13 mouse cellular contexts compared by ENCODE assay signal in the genomic region with DNA sequence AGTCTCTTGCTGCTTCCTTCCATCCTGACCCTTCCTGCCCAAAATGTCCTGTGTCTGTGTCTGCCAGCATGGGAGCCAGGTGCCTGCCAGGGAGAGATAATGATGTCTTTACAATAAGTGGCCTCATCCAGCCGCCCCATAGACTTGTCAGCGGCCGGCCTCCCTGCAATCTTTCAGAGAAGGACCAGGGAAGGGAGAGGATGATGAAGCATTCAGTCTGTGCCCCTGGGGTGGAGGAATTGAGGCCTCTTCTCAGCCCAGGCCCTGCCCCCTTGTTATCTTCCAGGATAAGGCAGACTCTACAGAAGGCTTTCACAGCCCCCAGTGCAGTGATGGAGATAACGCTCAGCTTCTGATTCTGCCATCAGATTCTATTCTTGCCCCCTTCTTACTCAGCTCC. TPM values are rescaled to one million over a fixed set of nuclear protein-coding genes. Genes with fewer than 3 reads are reported as not detected.
A peak's percentile ranks its signal among the peaks of the same experiment; 100 is the strongest.
DNase-seq lines count a peak whose midpoint lies in the region; ATAC-seq and TF ChIP-seq lines count a peak whose summit lies in the region.
"Had no signal": no experiment of that assay in that cellular context is flagged by ENCODE, and none has a peak within 500 bp of the region (broad histone marks: within the 10 kb centered on the region; RNA-seq: fewer than 3 reads in every experiment).

No protein-coding gene starts in this region.

- H3K4me1 ChIP-seq in megakaryocyte, embryonic 14.5 days: peaks cover 100% of the 10 kb centered on the region
- H3K4me1 ChIP-seq in erythroblast, embryonic 14.5 days (ENCODE audit: control insufficient read depth): peaks cover 79% of the 10 kb centered on the region
- peaks cover 47% of the 10 kb centered on the region for H3K4me1 ChIP-seq in liver, embryonic 16.5 days (ENCODE audit: control insufficient read depth, low read depth, low read length)

- no peak for ATAC-seq in megakaryocyte, adult 5-6 weeks (ENCODE audit: poor library complexity, severe bottlenecking)
- ATAC-seq in liver, embryonic 16.5 days (ENCODE audit: low read depth): peak; percentile 96

- no peak for TF ChIP-seq CTCF in layer of hippocampus, adult 2 months (conservative IDR thresholded peaks at IDR 0.05)

- peak overlapping the region; percentile 24; the same call in 1 of the 2 replicates for H3K9ac ChIP-seq in liver, embryonic 16.5 days (ENCODE audit: low read depth, low read length)

- no peaks in the 10 kb centered on the region for H3K9me3 ChIP-seq in megakaryocyte, embryonic 14.5 days
- H3K9me3 ChIP-seq in erythroblast, embryonic 14.5 days (ENCODE audit: control insufficient read depth, low read length): no peaks in the 10 kb centered on the region
- H3K9me3 ChIP-seq in liver, embryonic 16.5 days (replicated peaks; ENCODE audit: control insufficient read depth, low read length): no peaks in the 10 kb centered on the region

- no peaks in the 10 kb centered on the region for H3K27me3 ChIP-seq in megakaryocyte, embryonic 14.5 days (replicated peaks)
- H3K27me3 ChIP-seq in erythroblast, embryonic 14.5 days (ENCODE audit: control insufficient read depth): no peaks in the 10 kb centered on the region
- H3K27me3 ChIP-seq in liver, embryonic 16.5 days (ENCODE audit: control insufficient read depth, insufficient read depth, low read depth, low read length): no peaks in the 10 kb centered on the region

- peak overlapping the region; percentile 39 for H3K4me2 ChIP-seq in liver, embryonic 16.5 days (ENCODE audit: low read depth, low read length)

- peaks cover 100% of the 10 kb centered on the region for H3K36me3 ChIP-seq in megakaryocyte, embryonic 14.5 days (replicated peaks; ENCODE audit: low read length)
- peaks cover 100% of the 10 kb centered on the region for H3K36me3 ChIP-seq in erythroblast, embryonic 14.5 days (ENCODE audit: control insufficient read depth)
- peaks cover 34% of the 10 kb centered on the region for H3K36me3 ChIP-seq in liver, embryonic 16.5 days (ENCODE audit: control insufficient read depth, insufficient read depth)

- 33% methylated on average over 4 of the region's 4 CpGs for WGBS in liver, embryonic 16.5 days (ENCODE audit: insufficient replicate concordance)

- peak; percentile 47 to 68 for DNase-seq in spleen, postnatal 4 days (ENCODE audit: low spot score in 2 of 2)
- DNase-seq in layer of hippocampus, adult 2 months (ENCODE audit: low spot score in 2 of 2): no peak
- no peak for DNase-seq in layer of hippocampus, adult 18-20 months (ENCODE audit: low spot score in 2 of 2)
- no peak for DNase-seq in cerebellum, postnatal 4 days (ENCODE audit: low spot score in 2 of 2)
- DNase-seq: cerebellum, adult 11-12 months; thymus, postnatal 36 days had no signal

- peak overlapping the region; percentile 69 for H3K4me3 ChIP-seq in megakaryocyte, embryonic 14.5 days (replicated peaks)
- H3K4me3 ChIP-seq in erythroblast, embryonic 14.5 days (replicated peaks): peak overlapping the region; percentile 17
- no peak overlapping the region for H3K4me3 ChIP-seq in liver, embryonic 16.5 days (ENCODE audit: low read depth, low read length)
- H3K4me3 ChIP-seq in layer of hippocampus, adult 2 months: no peak overlapping the region
- H3K4me3 ChIP-seq: myocyte had no signal

- peak overlapping the region; percentile 81 for H3K27ac ChIP-seq in liver, embryonic 16.5 days (ENCODE audit: low read length)
- H3K27ac ChIP-seq in layer of hippocampus, adult 2 months: no peak overlapping the region
- H3K27ac ChIP-seq: kidney, postnatal 0 days had no signal

RNA-seq across cellular contexts. Expression of gene Mknk1, which starts 17.3 kb away (rescaled TPM):
- 293 and 361 TPM in 2 replicates for polyA plus RNA-seq in megakaryocyte, embryonic 14.5 days (2012; ENCODE audit: insufficient read depth, low replicate concordance)
- 45.8 and 48.6 TPM in 2 replicates for total RNA-seq in megakaryocyte, adult 5-6 weeks (2015)
- total RNA-seq in megakaryocyte, adult 5-6 weeks (2017): 103 and 116 TPM in 2 replicates
- polyA plus RNA-seq in erythroblast, embryonic 14.5 days (2012): 7.1 and 8.0 TPM in 2 replicates
- 30.7 and 30.9 TPM in 2 replicates for polyA plus RNA-seq in liver, embryonic 16.5 days (2015; fragmentation: Nextera tagmentation; extraction: Ambion mirVana)
- 10 to 100 TPM; 49.5 to 55.6 TPM for total RNA-seq in layer of hippocampus, adult 2 months (2021)
- 10 to 100 TPM; 40.4 to 45.2 TPM for total RNA-seq in layer of hippocampus, adult 18-20 months (2021)

RNA-seq across cellular contexts. Expression of gene Kncn, which starts 27.9 kb away (rescaled TPM):
- 0.29 TPM in 1 of 2 replicates, not detected in the other for polyA plus RNA-seq in megakaryocyte, embryonic 14.5 days (2012; ENCODE audit: insufficient read depth, low replicate concordance)
- not detected in 2 replicates for total RNA-seq in megakaryocyte, adult 5-6 weeks (2015)
- total RNA-seq in megakaryocyte, adult 5-6 weeks (2017): not detected in 2 replicates
- 0.02 TPM in 1 of 2 replicates, not detected in the other for polyA plus RNA-seq in erythroblast, embryonic 14.5 days (2012)
- not detected in 2 replicates for polyA plus RNA-seq in liver, embryonic 16.5 days (2015; fragmentation: Nextera tagmentation; extraction: Ambion mirVana)
- under 1 TPM; 0.41 to 0.42 TPM for total RNA-seq in layer of hippocampus, adult 2 months (2021)
- under 1 TPM in 1 of 2 experiments, not detected in 1; 0.30 TPM for total RNA-seq in layer of hippocampus, adult 18-20 months (2021)
- polyA plus RNA-seq: heart, embryonic 14.5 days; myocyte had no signal

RNA-seq across cellular contexts. Expression of gene Mob3c, which starts 28.4 kb away (rescaled TPM):
- 19.3 and 30.2 TPM in 2 replicates for polyA plus RNA-seq in megakaryocyte, embryonic 14.5 days (2012; ENCODE audit: insufficient read depth, low replicate concordance)
- 6.2 and 8.3 TPM in 2 replicates for total RNA-seq in megakaryocyte, adult 5-6 weeks (2015)
- 9.6 and 10.2 TPM in 2 replicates for total RNA-seq in megakaryocyte, adult 5-6 weeks (2017)
- polyA plus RNA-seq in erythroblast, embryonic 14.5 days (2012): 0.55 and 1.0 TPM in 2 replicates
- polyA plus RNA-seq in liver, embryonic 16.5 days (2015; fragmentation: Nextera tagmentation; extraction: Ambion mirVana): 7.8 and 10.2 TPM in 2 replicates
- 1 to 10 TPM; 4.8 to 5.0 TPM for total RNA-seq in layer of hippocampus, adult 2 months (2021)
- 1 to 10 TPM; 4.0 to 6.5 TPM for total RNA-seq in layer of hippocampus, adult 18-20 months (2021)

RNA-seq across cellular contexts. Expression of gene 6430628N08Rik, which starts 34.2 kb away (rescaled TPM):
- polyA plus RNA-seq in megakaryocyte, embryonic 14.5 days (2012; ENCODE audit: insufficient read depth, low replicate concordance): 0.16 TPM in 1 of 2 replicates, not detected in the other
- total RNA-seq in megakaryocyte, adult 5-6 weeks (2015): not detected in 2 replicates
- not detected in 2 replicates for total RNA-seq in megakaryocyte, adult 5-6 weeks (2017)
- not detected in 2 replicates for polyA plus RNA-seq in erythroblast, embryonic 14.5 days (2012)
- polyA plus RNA-seq in liver, embryonic 16.5 days (2015; fragmentation: Nextera tagmentation; extraction: Ambion mirVana): not detected in 2 replicates
- not detected for total RNA-seq in layer of hippocampus, adult 2 months (2021)
- total RNA-seq in layer of hippocampus, adult 18-20 months (2021): under 1 TPM in 1 of 2 experiments, not detected in 1; 0.20 TPM
- polyA plus RNA-seq: heart, embryonic 14.5 days; kidney, postnatal 0 days; myocyte had no signal

Comparison
In these comparisons a context has a peak if more than half of its experiments do, and no peak if none do; other contexts are left out.
1. H3K4me3 ChIP-seq: peak in megakaryocyte, embryonic 14.5 days (single experiment) and erythroblast, embryonic 14.5 days (single experiment); none in liver, embryonic 16.5 days (single experiment) and layer of hippocampus, adult 2 months (single experiment).
2. DNase-seq: peak in spleen, postnatal 4 days (2 of 2); none in layer of hippocampus, adult 2 months (0 of 2), layer of hippocampus, adult 18-20 months (0 of 2) and cerebellum, postnatal 4 days (0 of 2).